Mouse (Mus musculus) heart, adult 2 months (tissue): Measurements from ENCODE around the gene Plk3. TPM values are rescaled to one million over a fixed set of nuclear protein-coding genes. Genes with fewer than 3 reads are reported as not detected.

Experiments
- DNase-seq, 2 experiments: peaks; one replicate each; pipeline ENCODE4 v3.0.0; 2021
- H3K27ac ChIP-seq: fragments of 200-600 bp; 2 replicates; pipeline ENCODE4 v1.8.1; 2022
- H3K27me3 ChIP-seq: fragments of 200-500 bp; 2 replicates; pipeline ENCODE4 v1.6.1; 2012; ENCODE audit warnings: mild to moderate bottlenecking, low read length, inconsistent platforms, mixed read lengths; ENCODE audit not compliant: control insufficient read depth, insufficient read depth
- H3K36me3 ChIP-seq: fragments of 200-500 bp; 2 replicates; pipeline ENCODE4 v1.6.1; 2012; ENCODE audit warnings: low read length, inconsistent platforms; ENCODE audit not compliant: control insufficient read depth, insufficient read depth
- H3K4me1 ChIP-seq: fragments of 200-500 bp; 2 replicates; pipeline ENCODE4 v1.6.1; 2011; ENCODE audit warnings: low read length; ENCODE audit not compliant: control insufficient read depth, insufficient read depth
- H3K4me3 ChIP-seq: fragments of 200-600 bp; 2 replicates; pipeline ENCODE4 v1.8.1; 2022
- H3K79me2 ChIP-seq: fragments of 200-500 bp; replicated peaks from 2 replicates; pipeline ENCODE4 v1.6.1; 2012; ENCODE audit warnings: mild to moderate bottlenecking, inconsistent platforms, low read length, moderate library complexity, mixed read lengths; ENCODE audit not compliant: control insufficient read depth, insufficient read depth
- H3K9ac ChIP-seq: fragments of 200-500 bp; 2 replicates; pipeline ENCODE4 v1.6.1; 2012; ENCODE audit warnings: low read depth, mild to moderate bottlenecking, control low read depth, inconsistent platforms, low read length, mixed read lengths
- CTCF ChIP-seq: fragments of 200-600 bp; IDR thresholded peaks from 2 replicates; pipeline ENCODE4 v1.8.1; 2022; ENCODE audit warnings: antibody characterized with exemption, mild to moderate bottlenecking, moderate library complexity
- EP300 ChIP-seq: fragments of 200-500 bp; IDR thresholded peaks from 2 replicates; pipeline ENCODE4 v1.6.1; 2011; ENCODE audit warnings: low read depth, low read length, control low read depth; ENCODE audit not compliant: insufficient read depth
- POLR2A ChIP-seq: fragments of 200-500 bp; IDR thresholded peaks from 2 replicates; pipeline ENCODE4 v1.6.1; 2011; ENCODE audit warnings: mild to moderate bottlenecking, low read depth, low read length, control low read depth; ENCODE audit not compliant: insufficient read depth
- WGBS: fragments of 180-500 bp; shearing (Covaris S2); methylation state at CpG from one replicate; pipeline ENCODE4 v1.1.7; 2018; 5-methylcytosine and 5-hydroxymethylcytosine counted together
- intact Hi-C: fragments of 180-260 bp; cut with DNase I; formaldehyde crosslinking; loops from one replicate; pipeline ENCODE4 v1.15.1; 2025
- polyA plus RNA-seq: library from polyadenylated mRNA; depleted of rRNA; stranded (reverse); fragments of >200 nt; gene quantifications from 2 replicates; pipeline ENCODE4 v1.2.3, GENCODE M21; 2012
- total RNA-seq, 2 experiments: library from RNA; stranded (reverse); gene quantifications; 2 replicates each; pipeline ENCODE4 v1.2.3; 2021

Gene Plk3
- total and polyA plus RNA-seq, 3 experiments: 1.4 to 4.5 (median 1.9) TPM

- Histone ChIP-seq H3K27me3 (no peaks in the 10 kb centered on the region), H3K27ac (no peak overlapping the region), H3K36me3 (no peaks in the 10 kb centered on the region), H3K9ac (no peak overlapping the region), H3K79me2 (no peaks in the 10 kb centered on the region), H3K4me3 (no peak overlapping the region), H3K4me1 (no peaks in the 10 kb centered on the region; the same call in 1 of the 2 replicates)
- DNase-seq: no peak
- intact Hi-C loops: loop anchor here (5.0 kb wide), 1 partner anchor 316 kb away; no protein-coding TSS in a partner anchor
- WGBS: 47% methylated on average over 7 of the region's 7 CpGs
- TF ChIP-seq POLR2A (no peak), EP300 (no peak), CTCF (no peak)
These were observed 9.3 kb upstream of the Plk3 start for GRCm38 (mm10) chr4:117143023-117143422.

GRCm38 (mm10) chr4:117140613-117141012, 6.8 kb upstream of the Plk3 start:
- 40% methylated on average over 4 of the region's 4 CpGs for WGBS
- no peak for DNase-seq
- H3K36me3 ChIP-seq: no peaks in the 10 kb centered on the region
- no peaks in the 10 kb centered on the region; the same call in 1 of the 2 replicates for H3K4me1 ChIP-seq
- intact Hi-C loops: loop anchor here (2.0 to 5.0 kb wide), 2 partner anchors 138 to 313 kb away; no protein-coding TSS in a partner anchor
- H3K27ac ChIP-seq: no peak overlapping the region
- H3K27me3 ChIP-seq: no peaks in the 10 kb centered on the region
- no peak for TF ChIP-seq EP300
- TF ChIP-seq CTCF: peak; percentile 71
- no peaks in the 10 kb centered on the region for H3K79me2 ChIP-seq
- no peak overlapping the region for H3K9ac ChIP-seq
- no peak overlapping the region for H3K4me3 ChIP-seq

DNA sequence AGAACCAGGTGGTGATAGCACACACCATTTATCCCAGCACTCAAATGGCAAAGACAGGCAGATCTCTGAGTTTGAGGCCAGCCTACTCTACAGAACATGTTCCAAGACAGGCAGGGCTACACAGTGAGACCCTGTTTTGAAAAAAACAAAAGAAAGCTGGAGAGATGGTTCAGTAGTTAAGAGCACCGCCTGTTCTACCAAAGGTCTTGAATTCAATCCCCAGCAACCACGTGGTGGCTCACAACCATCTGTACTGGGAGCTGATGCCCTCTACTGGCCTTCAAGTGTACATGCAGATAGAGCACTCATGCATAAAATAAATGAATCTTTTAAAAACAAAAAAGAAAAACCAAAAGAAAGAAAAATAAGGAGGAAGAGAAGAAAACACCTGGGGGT, 5.5 kb upstream of the Plk3 start:
- no peaks in the 10 kb centered on the region for H3K36me3 ChIP-seq
- peaks cover under 1% of the 10 kb centered on the region for H3K4me1 ChIP-seq
- TF ChIP-seq EP300 (no peak), CTCF (peak; percentile 94)
- no peak overlapping the region for H3K4me3 ChIP-seq
- DNase-seq: peak in 1 of 2 experiments; percentile 52
- intact Hi-C loops: loop anchor here (5.0 kb wide), 1 partner anchor 42 kb away; the partner anchor contains the start of gene Ptch2
- H3K79me2 ChIP-seq: no peaks in the 10 kb centered on the region
- H3K27me3 ChIP-seq: no peaks in the 10 kb centered on the region
- no peak overlapping the region for H3K9ac ChIP-seq
- no peak overlapping the region for H3K27ac ChIP-seq
- WGBS: 4% methylated on average over 2 of the region's 2 CpGs

- 73% methylated on average over 15 of the region's 17 CpGs for WGBS
- Histone ChIP-seq H3K27me3 (no peaks in the 10 kb centered on the region), H3K4me1 (peaks cover 3% of the 10 kb centered on the region), H3K4me3 (no peak overlapping the region), H3K36me3 (no peaks in the 10 kb centered on the region), H3K27ac (no peak overlapping the region), H3K9ac (no peak overlapping the region), H3K79me2 (no peaks in the 10 kb centered on the region)
- TF ChIP-seq EP300 (no peak), CTCF (no peak), POLR2A (no peak)
- no peak for DNase-seq
- intact Hi-C loops: loop anchor here (5.0 kb wide), 1 partner anchor 41 kb away; the partner anchor contains the start of gene Ptch2
These were observed 4.8 kb upstream of the Plk3 start for GRCm38 (mm10) chr4:117138295-117139216.

DNA sequence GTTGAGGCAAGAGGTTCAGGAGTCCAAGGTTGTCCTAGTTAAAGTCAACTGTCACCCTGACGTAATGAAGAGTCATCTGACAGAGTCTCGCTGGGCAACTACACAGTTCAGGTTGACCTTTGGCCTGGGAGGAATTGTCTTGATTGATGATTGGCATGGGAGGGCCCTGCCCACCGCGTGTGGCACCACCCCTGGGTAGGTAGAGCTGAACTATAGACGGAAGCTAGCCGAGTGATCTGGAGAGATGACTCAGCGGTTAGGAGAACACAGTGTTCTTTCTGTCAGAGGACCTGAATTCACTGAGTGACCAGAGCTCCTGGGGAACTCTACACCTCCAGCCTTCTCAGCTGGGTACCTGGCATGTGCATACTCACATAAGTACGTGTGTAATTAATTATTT, 2.3 kb upstream of the Plk3 start:
- Histone ChIP-seq H3K27ac (no peak overlapping the region), H3K9ac (no peak overlapping the region), H3K4me3 (no peak overlapping the region), H3K4me1 (peaks cover 9% of the 10 kb centered on the region), H3K79me2 (no peaks in the 10 kb centered on the region), H3K36me3 (no peaks in the 10 kb centered on the region), H3K27me3 (no peaks in the 10 kb centered on the region)
- WGBS: 49% methylated on average over 8 of the region's 8 CpGs
- TF ChIP-seq EP300 (no peak), POLR2A (no peak), CTCF (no peak)
- intact Hi-C loops: loop anchor here (2.0 to 5.0 kb wide), 3 partner anchors 15 to 39 kb away; partner anchors contain the start of gene Ptch2
- no peak for DNase-seq

- peak in 1 of 2 experiments; percentile 15 for DNase-seq
- no peaks in the 10 kb centered on the region for H3K27me3 ChIP-seq
- H3K79me2 ChIP-seq: no peaks in the 10 kb centered on the region
- intact Hi-C loops: loop anchor here (2.0 kb wide), 1 partner anchor 140 kb away; the partner anchor contains the start of genes Hectd3 and Urod
- H3K9ac ChIP-seq: no peak overlapping the region
- H3K4me3 ChIP-seq: no peak overlapping the region
- H3K27ac ChIP-seq: no peak overlapping the region
- TF ChIP-seq EP300 (no peak), CTCF (no peak), POLR2A (no peak)
- peaks cover 9% of the 10 kb centered on the region for H3K4me1 ChIP-seq
- no peaks in the 10 kb centered on the region for H3K36me3 ChIP-seq
- 34% methylated on average over 2 of the region's 2 CpGs for WGBS
These were observed 835 bp upstream of the Plk3 start for GRCm38 (mm10) chr4:117134601-117134995.
